Mouse (Mus musculus) T-cell, adult 2 months (primary cell): ENCODE measurements around the gene Lrp5.

Experiments used
- DNase-seq: peaks from one replicate; pipeline ENCODE4 v3.0.0; 2022; ENCODE audit warnings: low spot score

Lrp5 gene

GRCm38 (mm10) chr19:3611730-3612129, 74.6 kb downstream of the Lrp5 start:
- no peak for DNase-seq

GRCm38 (mm10) chr19:3610886-3611285, 75.5 kb downstream of the Lrp5 start:
- no peak for DNase-seq

GRCm38 (mm10) chr19:3609826-3610225, 76.5 kb downstream of the Lrp5 start:
- no peak for DNase-seq

GRCm38 (mm10) chr19:3594316-3594715, 92.0 kb downstream of the Lrp5 start:
- DNase-seq, result no peak

- no peak for DNase-seq
These were observed 92.8 kb downstream of the Lrp5 start for GRCm38 (mm10) chr19:3593379-3594055.

- DNase-seq, result no peak
These were observed 96.4 kb downstream of the Lrp5 start for GRCm38 (mm10) chr19:3589968-3590367.

GRCm38 (mm10) chr19:3589547-3589946, 96.8 kb downstream of the Lrp5 start:
- DNase-seq, result no peak

GRCm38 (mm10) chr19:3587729-3588128, 98.6 kb downstream of the Lrp5 start:
- DNase-seq, result peak; percentile 49

- DNase-seq, result peak; percentile 44
These were observed 99.8 kb downstream of the Lrp5 start for GRCm38 (mm10) chr19:3586540-3586939.

- DNase-seq, result no peak
These were observed 100.3 kb downstream of the Lrp5 start for GRCm38 (mm10) chr19:3586026-3586425.

- DNase-seq, result peak; percentile 53
These were observed 105.0 kb downstream of the Lrp5 start for GRCm38 (mm10) chr19:3581326-3581725.

GRCm38 (mm10) chr19:3577911-3578290, 108.5 kb downstream of the Lrp5 start:
- DNase-seq, result no peak

GRCm38 (mm10) chr19:3577265-3577910, 109.0 kb downstream of the Lrp5 start:
- DNase-seq, result no peak

- no peak for DNase-seq
These were observed 109.7 kb downstream of the Lrp5 start for GRCm38 (mm10) chr19:3576451-3577264.

GRCm38 (mm10) chr19:3575632-3576384, 110.6 kb downstream of the Lrp5 start, which contains the start of gene Ppp6r3:
Ppp6r3 (minus strand) TSS chr19:3575749.
- DNase-seq, result peak; percentile 98

- DNase-seq, result no peak
These were observed 111.1 kb downstream of the Lrp5 start for GRCm38 (mm10) chr19:3575276-3575631.

- peak; percentile 10 for DNase-seq
These were observed 111.7 kb downstream of the Lrp5 start for GRCm38 (mm10) chr19:3574593-3575094.

- no peak for DNase-seq
These were observed 122.1 kb downstream of the Lrp5 start for GRCm38 (mm10) chr19:3564309-3564708.

GRCm38 (mm10) chr19:3562752-3563151, 123.6 kb downstream of the Lrp5 start:
- no peak for DNase-seq

GRCm38 (mm10) chr19:3562298-3562697, 124.1 kb downstream of the Lrp5 start:
- no peak for DNase-seq

GRCm38 (mm10) chr19:3556169-3556827, 130.1 kb downstream of the Lrp5 start:
- no peak for DNase-seq
